Mouse (Mus musculus) cerebellum, adult 2 months (tissue): Measurements from ENCODE around the gene Trpm8.

ENCODE experiments used
- CTCF ChIP-seq: fragments of 200-500 bp; IDR thresholded peaks from 2 replicates; pipeline ENCODE4 v1.5.1; 2011; ENCODE audit warnings: low read depth, mild to moderate bottlenecking, control low read depth, low read length, moderate library complexity, borderline replicate concordance; ENCODE audit not compliant: insufficient read depth
- POLR2A ChIP-seq: fragments of 200-500 bp; IDR thresholded peaks from 2 replicates; pipeline ENCODE4 v1.6.1; 2011; ENCODE audit warnings: low read length, control low read depth, borderline replicate concordance; ENCODE audit not compliant: insufficient read depth

GRCm38 (mm10) chr1:88288789-88289127, 11.3 kb downstream of the Trpm8 start:
- no peak for TF ChIP-seq POLR2A
- TF ChIP-seq CTCF, result no peak
